8 mouse cellular contexts compared by ENCODE assay signal in genomic region chr11:62456483-62457172, GRCm38 (mm10). TPM values are rescaled to one million over a fixed set of nuclear protein-coding genes. Genes with fewer than 3 reads are reported as not detected.
A peak's percentile ranks its signal among the peaks of the same experiment; 100 is the strongest.
DNase-seq lines count a peak whose midpoint lies in the region; ATAC-seq and TF ChIP-seq lines count a peak whose summit lies in the region.

No protein-coding gene starts in this region.

- peak; percentile 81 for ATAC-seq in embryonic facial prominence, embryonic 11.5 days (replicated peaks; ENCODE audit: insufficient number of reproducible peaks, low FRiP score, low TSS enrichment, low read depth)
- ATAC-seq in heart, embryonic 12.5 days (ENCODE audit: insufficient number of reproducible peaks, low FRiP score), result peak; percentile 80
- peak; percentile 76 for ATAC-seq in lung, embryonic 15.5 days (ENCODE audit: borderline replicate concordance, extremely low read depth, low FRiP score, low TSS enrichment)
- peak; percentile 30; the same call in 1 of the 2 replicates for ATAC-seq in neutrophil, adult 5-6 weeks (ENCODE audit: extremely low read depth, insufficient number of reproducible peaks, low FRiP score, poor library complexity, severe bottlenecking)

- no peaks in the 10 kb centered on the region for H3K27me3 ChIP-seq in ES-Bruce4 (ENCODE audit: control insufficient read depth, insufficient read depth, low read length, poor library complexity, severe bottlenecking)
- H3K27me3 ChIP-seq in embryonic facial prominence, embryonic 11.5 days (ENCODE audit: control insufficient read depth, insufficient read depth, low read length), result no peaks in the 10 kb centered on the region
- no peaks in the 10 kb centered on the region for H3K27me3 ChIP-seq in heart, embryonic 12.5 days (replicated peaks)
- H3K27me3 ChIP-seq in lung, embryonic 15.5 days, result no peaks in the 10 kb centered on the region

- H3K36me3 ChIP-seq in ES-Bruce4 (ENCODE audit: control insufficient read depth, insufficient read depth, low read length, poor library complexity, severe bottlenecking), result peaks cover 6% of the 10 kb centered on the region; the same call in 1 of the 2 replicates
- H3K36me3 ChIP-seq in embryonic facial prominence, embryonic 11.5 days (replicated peaks; ENCODE audit: control insufficient read depth, insufficient read depth, low read depth, low read length), result no peaks in the 10 kb centered on the region
- peaks cover 2% of the 10 kb centered on the region; the same call in 1 of the 2 replicates for H3K36me3 ChIP-seq in heart, embryonic 12.5 days
- H3K36me3 ChIP-seq in lung, embryonic 15.5 days, result no peaks in the 10 kb centered on the region; the same call in 1 of the 2 replicates

- TF ChIP-seq EP300 in ES-Bruce4 (IDR thresholded peaks at IDR 0.05; ENCODE audit: insufficient read depth, low read depth, low read length), result no peak

- DNase-seq in adrenal gland, adult 8-10 months, result peak; percentile 47
- DNase-seq in embryonic facial prominence, embryonic 11.5 days (ENCODE audit: low spot score), result peak; percentile 55
- peak; percentile 21 to 64 for DNase-seq in kidney, postnatal 25 days
- DNase-seq in thymus, postnatal 14 days, result peak; percentile 63

- peak overlapping the region; percentile 98 for H3K4me3 ChIP-seq in ES-Bruce4 (ENCODE audit: low read depth, low read length)
- peak overlapping the region; percentile 94 for H3K4me3 ChIP-seq in embryonic facial prominence, embryonic 11.5 days (ENCODE audit: low read depth, low read length)
- H3K4me3 ChIP-seq in heart, embryonic 12.5 days, result peak overlapping the region; percentile 84
- H3K4me3 ChIP-seq in lung, embryonic 15.5 days, result peak overlapping the region; percentile 90

- no peak for TF ChIP-seq POLR2A in ES-Bruce4 (IDR thresholded peaks at IDR 0.05; ENCODE audit: insufficient read depth, low read length)

- no peaks in the 10 kb centered on the region for H3K4me1 ChIP-seq in ES-Bruce4 (ENCODE audit: control insufficient read depth, insufficient read depth, low read length)
- no peaks in the 10 kb centered on the region for H3K4me1 ChIP-seq in embryonic facial prominence, embryonic 11.5 days (ENCODE audit: control insufficient read depth, insufficient read depth, low read length)
- H3K4me1 ChIP-seq in heart, embryonic 12.5 days (replicated peaks), result peaks cover 9% of the 10 kb centered on the region
- H3K4me1 ChIP-seq in lung, embryonic 15.5 days, result peaks cover 10% of the 10 kb centered on the region

- no peaks in the 10 kb centered on the region for H3K9me3 ChIP-seq in ES-Bruce4 (replicated peaks; ENCODE audit: control insufficient read depth, insufficient read depth, low read length, poor library complexity, severe bottlenecking)
- no peaks in the 10 kb centered on the region for H3K9me3 ChIP-seq in embryonic facial prominence, embryonic 11.5 days (replicated peaks; ENCODE audit: control insufficient read depth, low read length)
- H3K9me3 ChIP-seq in heart, embryonic 12.5 days (replicated peaks), result no peaks in the 10 kb centered on the region
- no peaks in the 10 kb centered on the region for H3K9me3 ChIP-seq in lung, embryonic 15.5 days

- peak overlapping the region; percentile 99 for H3K9ac ChIP-seq in ES-Bruce4 (ENCODE audit: low read depth, poor library complexity, severe bottlenecking)
- peak overlapping the region; percentile 98 for H3K9ac ChIP-seq in embryonic facial prominence, embryonic 11.5 days (replicated peaks; ENCODE audit: low read length)
- peak overlapping the region; percentile 97 for H3K9ac ChIP-seq in heart, embryonic 12.5 days
- peak overlapping the region; percentile 99 for H3K9ac ChIP-seq in lung, embryonic 15.5 days

- H3K27ac ChIP-seq in ES-Bruce4 (ENCODE audit: insufficient read depth, low read length), result peak overlapping the region; percentile 92
- peak overlapping the region; percentile 94 for H3K27ac ChIP-seq in embryonic facial prominence, embryonic 11.5 days (replicated peaks; ENCODE audit: low read depth, low read length)
- H3K27ac ChIP-seq in heart, embryonic 12.5 days (ENCODE audit: poor library complexity, severe bottlenecking), result peak overlapping the region; percentile 98
- peak overlapping the region; percentile 98 for H3K27ac ChIP-seq in lung, embryonic 15.5 days

- H3K4me2 ChIP-seq in embryonic facial prominence, embryonic 11.5 days (ENCODE audit: low read depth, low read length), result peak overlapping the region; percentile 62
- H3K4me2 ChIP-seq in heart, embryonic 12.5 days, result peak overlapping the region; percentile 79
- peak overlapping the region; percentile 78 for H3K4me2 ChIP-seq in lung, embryonic 15.5 days

- no peak for TF ChIP-seq CTCF in ES-Bruce4 (IDR thresholded peaks at IDR 0.05; ENCODE audit: low read depth, low read length)

- WGBS in embryonic facial prominence, embryonic 11.5 days, result 0% methylated on average over 42 of the region's 42 CpGs
- under 1% methylated on average over 42 of the region's 42 CpGs for WGBS in heart, embryonic 12.5 days
- WGBS in lung, embryonic 15.5 days, result 1% methylated on average over 42 of the region's 42 CpGs

RNA-seq across cellular contexts. Expression of gene Pigl, which starts 1.6 kb away (rescaled TPM):
- 12.7 and 14.1 TPM in 2 replicates for polyA plus RNA-seq in ES-Bruce4 (2011; ENCODE audit: insufficient read depth, insufficient read length, low read depth, missing spikeins)
- total RNA-seq in adrenal gland, adult 8-10 months (2022), result 10 to 100 TPM; 10.2 to 10.9 (median 10.7) TPM
- polyA plus RNA-seq in embryonic facial prominence, embryonic 11.5 days (2014; fragmentation: Nextera tagmentation; extraction: Ambion mirVana), result 12.1 and 14.2 TPM in 2 replicates
- polyA plus RNA-seq in heart, embryonic 12.5 days (2016; fragmentation: Nextera tagmentation; extraction: Ambion mirVana), result 10.3 and 10.7 TPM in 2 replicates
- 7.7 and 9.0 TPM in 2 replicates for polyA plus RNA-seq in lung, embryonic 15.5 days (2015; fragmentation: Nextera tagmentation; extraction: Ambion mirVana)
- 9.9 and 13.9 TPM in 2 replicates for total RNA-seq in neutrophil, adult 5-6 weeks (2017)

RNA-seq across cellular contexts. Expression of gene Ncor1, which starts 1.7 kb away (rescaled TPM):
- polyA plus RNA-seq in ES-Bruce4 (2011; ENCODE audit: insufficient read depth, insufficient read length, low read depth, missing spikeins), result 281 and 327 TPM in 2 replicates
- total RNA-seq in adrenal gland, adult 8-10 months (2022), result 100 to 1,000 TPM; 177 to 269 (median 227) TPM
- 157 and 170 TPM in 2 replicates for polyA plus RNA-seq in embryonic facial prominence, embryonic 11.5 days (2014; fragmentation: Nextera tagmentation; extraction: Ambion mirVana)
- polyA plus RNA-seq in heart, embryonic 12.5 days (2016; fragmentation: Nextera tagmentation; extraction: Ambion mirVana), result 132 and 143 TPM in 2 replicates
- polyA plus RNA-seq in lung, embryonic 15.5 days (2015; fragmentation: Nextera tagmentation; extraction: Ambion mirVana), result 145 and 156 TPM in 2 replicates
- 448 and 551 TPM in 2 replicates for total RNA-seq in neutrophil, adult 5-6 weeks (2017)

Comparison
In these comparisons a context has a peak if more than half of its experiments do, and no peak if none do; other contexts are left out.
1. Peak in every context shown above with its lines: DNase-seq, ATAC-seq, H3K4me3 ChIP-seq and H3K27ac ChIP-seq.
2. ATAC-seq: peak in every context shown above with its lines; median percentile 81 in embryonic facial prominence, embryonic 11.5 days; 80 in heart, embryonic 12.5 days; 76 in lung, embryonic 15.5 days; 30 in neutrophil, adult 5-6 weeks.